Mouse (Mus musculus) liver, embryonic 11.5 days (tissue): ENCODE results near the gene Traip. TPM values are rescaled to one million over a fixed set of nuclear protein-coding genes. Genes with fewer than 3 reads are reported as not detected.

ENCODE experiments used
- ATAC-seq: fragments of 200-750 bp; cut with Nextera tagmentation; replicated peaks from 2 replicates; pipeline ENCODE4 v1.8.0; 2017; ENCODE audit warnings: moderate number of reproducible peaks, mild to moderate bottlenecking, moderate TSS enrichment, moderate library complexity; ENCODE audit not compliant: low FRiP score
- DNase-seq: peaks from one replicate; pipeline ENCODE4 v3.0.0-alpha.2; 2017; ENCODE audit warnings: low spot score
- H3K27ac ChIP-seq: fragments of 300-500 bp; sonication (generic); 2 replicates; pipeline ENCODE4 v1.5.1; 2014; ENCODE audit warnings: mild to moderate bottlenecking, low read depth, low read length, control low read depth
- H3K27me3 ChIP-seq: fragments of 300-500 bp; sonication (generic); replicated peaks from 2 replicates; pipeline ENCODE4 v1.6.1; 2014; ENCODE audit warnings: low read length, mixed read lengths; ENCODE audit not compliant: control insufficient read depth, insufficient read depth
- H3K36me3 ChIP-seq: fragments of 300-500 bp; sonication (generic); 2 replicates; pipeline ENCODE4 v1.6.1; 2014; ENCODE audit warnings: mild to moderate bottlenecking, low read length, moderate library complexity, mixed read lengths; ENCODE audit not compliant: control insufficient read depth, insufficient read depth
- H3K4me1 ChIP-seq: fragments of 300-500 bp; sonication (generic); replicated peaks from 2 replicates; pipeline ENCODE4 v1.6.1; 2014; ENCODE audit warnings: low read length, mixed read lengths; ENCODE audit not compliant: control insufficient read depth, insufficient read depth
- H3K4me2 ChIP-seq: fragments of 300-500 bp; sonication (generic); 2 replicates; pipeline ENCODE4 v1.6.1; 2014; ENCODE audit warnings: mild to moderate bottlenecking, control low read depth, moderate library complexity
- H3K4me3 ChIP-seq: fragments of 300-500 bp; sonication (generic); 2 replicates; pipeline ENCODE4 v1.5.1; 2014; ENCODE audit warnings: low read depth, low read length, control low read depth
- H3K9ac ChIP-seq: fragments of 300-500 bp; sonication (generic); 2 replicates; pipeline ENCODE4 v1.6.1; 2014; ENCODE audit warnings: low read depth, low read length, control low read depth
- H3K9me3 ChIP-seq: fragments of 300-500 bp; sonication (generic); 2 replicates; pipeline ENCODE4 v1.6.1; 2016; ENCODE audit warnings: low read length, inconsistent platforms, mixed read lengths; ENCODE audit not compliant: control insufficient read depth
- WGBS: fragments of 180-500 bp; shearing (Covaris S2); extraction: QIAGEN DNeasy Blood & Tissue Kit; methylation state at CpG from one replicate; pipeline ENCODE4 v1.1.7; 2014; 5-methylcytosine and 5-hydroxymethylcytosine counted together
- polyA plus RNA-seq: library from polyadenylated mRNA; unstranded; fragments of >200 nt; fragmentation: Nextera tagmentation; extraction: Ambion mirVana; gene quantifications from 2 replicates; pipeline ENCODE4 v1.2.1, GENCODE M21; 2014

Traip gene
- 30.4 and 32.9 TPM in 2 replicates for polyA plus RNA-seq

DNA sequence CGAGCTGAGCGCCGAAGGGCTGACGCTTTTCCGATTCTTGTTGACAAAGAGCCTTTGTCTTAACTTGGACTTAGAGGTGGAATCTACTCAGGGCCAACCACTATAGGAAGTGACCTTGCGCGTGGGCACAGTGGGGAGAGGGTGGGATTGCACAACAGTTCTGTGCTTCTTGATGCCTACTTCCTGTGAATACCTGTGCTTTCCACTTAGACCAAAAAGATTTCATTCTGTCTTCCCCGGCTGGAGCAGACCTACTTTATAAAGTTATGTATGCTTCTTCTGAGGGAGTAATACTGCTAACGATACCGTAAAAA, at the start of gene Traip:
Traip (plus strand) TSS at position 215 of the 314 bp plus-strand sequence.
- Histone ChIP-seq H3K4me1 (peaks cover 12% of the 10 kb centered on the region), H3K9me3 (no peaks in the 10 kb centered on the region), H3K36me3 (no peaks in the 10 kb centered on the region), H3K9ac (peak within 1 kb of the TSS; percentile 78), H3K4me3 (peak within 1 kb of the TSS; percentile 72), H3K27ac (peak within 1 kb of the TSS; percentile 33; the same call in 1 of the 2 replicates), H3K4me2 (peak within 1 kb of the TSS; percentile 66), H3K27me3 (no peaks in the 10 kb centered on the region)
- DNase-seq: no peak
- 90% methylated on average over 10 of the region's 10 CpGs for WGBS
- ATAC-seq: no peak

DNA sequence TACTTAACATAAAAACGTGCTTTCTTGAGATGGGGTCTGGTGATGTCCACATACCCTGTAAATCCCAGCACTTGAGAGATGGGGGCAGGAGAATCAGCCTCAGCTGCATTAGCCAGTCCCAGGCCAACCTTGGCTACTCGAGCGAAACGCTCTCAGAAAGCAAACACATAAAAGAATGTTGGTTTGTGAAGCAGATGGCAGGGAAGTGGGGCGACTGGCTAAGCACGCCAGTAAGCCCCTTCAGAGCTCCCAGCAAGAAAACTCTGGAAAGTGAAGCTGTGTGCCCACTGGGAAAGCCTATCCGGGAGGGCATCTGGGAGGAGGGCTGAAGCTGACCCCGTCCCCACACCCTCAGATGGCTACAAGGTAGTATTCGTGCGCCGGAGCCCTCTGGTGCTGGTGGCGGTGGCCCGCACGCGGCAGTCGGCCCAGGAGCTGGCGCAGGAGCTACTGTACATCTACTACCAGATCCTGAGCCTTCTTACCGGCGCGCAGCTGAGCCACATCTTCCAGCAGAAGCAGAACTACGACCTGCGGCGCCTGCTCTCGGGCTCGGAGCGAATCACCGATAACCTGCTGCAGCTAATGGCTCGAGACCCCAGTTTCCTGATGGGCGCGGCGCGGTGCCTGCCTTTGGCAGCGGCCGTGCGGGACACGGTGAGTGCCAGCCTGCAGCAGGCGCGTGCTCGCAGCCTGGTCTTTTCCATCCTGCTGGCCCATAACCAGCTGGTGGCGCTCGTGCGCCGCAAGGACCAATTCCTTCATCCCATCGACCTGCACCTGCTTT, 48.9 kb upstream of the Traip start:
- Histone ChIP-seq H3K9me3 (no peaks in the 10 kb centered on the region), H3K4me2 (peak overlapping the region; percentile 53), H3K27ac (no peak overlapping the region), H3K27me3 (peaks cover 5% of the 10 kb centered on the region), H3K9ac (no peak overlapping the region), H3K4me3 (peak overlapping the region; percentile 9), H3K36me3 (no peaks in the 10 kb centered on the region), H3K4me1 (peaks cover 2% of the 10 kb centered on the region; the same call in 1 of the 2 replicates)
- WGBS: 15% methylated on average over 44 of the region's 44 CpGs
- DNase-seq (peak; percentile 75), ATAC-seq (no peak)

DNA sequence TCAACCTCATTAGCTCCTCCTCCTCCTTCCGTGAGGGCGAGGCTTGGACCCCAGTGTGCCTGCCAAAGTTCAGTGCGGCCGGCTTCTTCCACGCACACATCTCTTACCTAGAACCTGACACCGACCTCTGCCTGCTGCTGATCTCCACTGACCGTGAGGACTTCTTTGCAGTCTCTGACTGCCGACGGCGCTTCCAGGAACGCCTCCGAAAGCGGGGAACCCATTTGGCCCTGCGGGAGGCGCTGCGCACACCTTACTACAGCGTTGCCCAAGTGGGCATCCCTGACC, 48.4 kb upstream of the Traip start:
- H3K4me2 ChIP-seq: peak overlapping the region; percentile 53

DNA sequence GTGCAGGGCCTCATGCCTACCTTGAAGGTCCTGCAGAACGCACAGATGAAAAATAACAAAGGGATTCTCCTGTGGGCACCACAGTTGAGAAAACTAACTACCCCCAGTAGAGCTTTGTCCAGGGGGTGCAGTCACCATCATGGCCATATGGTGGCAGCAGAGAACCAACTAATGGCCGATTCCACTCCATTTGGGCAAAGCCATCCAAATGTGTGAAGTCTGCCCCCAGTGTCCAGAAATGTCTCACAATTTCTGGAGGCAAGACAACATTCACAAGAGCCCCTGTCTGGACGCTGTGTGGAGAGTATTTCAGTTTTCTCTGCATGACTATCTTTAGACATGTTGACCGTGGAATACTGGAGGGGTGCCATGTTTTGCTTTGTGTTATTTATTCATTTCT, 45.2 kb upstream of the Traip start:
- H3K4me1 ChIP-seq: peaks cover 26% of the 10 kb centered on the region
- H3K9me3 ChIP-seq: no peaks in the 10 kb centered on the region
- H3K27me3 ChIP-seq: peaks cover 8% of the 10 kb centered on the region
- H3K27ac ChIP-seq: no peak overlapping the region
- H3K9ac ChIP-seq: no peak overlapping the region
- H3K36me3 ChIP-seq: no peaks in the 10 kb centered on the region
- DNase-seq: peak; percentile 81
- H3K4me2 ChIP-seq: no peak overlapping the region
- ATAC-seq: peak; percentile 55
- no peak overlapping the region for H3K4me3 ChIP-seq
- 6% methylated on average over 4 of the region's 4 CpGs for WGBS

More for the DNA sequence above, 48.4 kb upstream of the Traip start:
- Histone ChIP-seq H3K36me3 (no peaks in the 10 kb centered on the region), H3K27ac (no peak overlapping the region), H3K4me1 (peaks cover 8% of the 10 kb centered on the region), H3K9me3 (no peaks in the 10 kb centered on the region), H3K27me3 (peaks cover 5% of the 10 kb centered on the region), H3K4me3 (peak overlapping the region; percentile 9), H3K9ac (no peak overlapping the region)
- 25% methylated on average over 17 of the region's 17 CpGs for WGBS
- no peak for DNase-seq
- no peak for ATAC-seq

DNA sequence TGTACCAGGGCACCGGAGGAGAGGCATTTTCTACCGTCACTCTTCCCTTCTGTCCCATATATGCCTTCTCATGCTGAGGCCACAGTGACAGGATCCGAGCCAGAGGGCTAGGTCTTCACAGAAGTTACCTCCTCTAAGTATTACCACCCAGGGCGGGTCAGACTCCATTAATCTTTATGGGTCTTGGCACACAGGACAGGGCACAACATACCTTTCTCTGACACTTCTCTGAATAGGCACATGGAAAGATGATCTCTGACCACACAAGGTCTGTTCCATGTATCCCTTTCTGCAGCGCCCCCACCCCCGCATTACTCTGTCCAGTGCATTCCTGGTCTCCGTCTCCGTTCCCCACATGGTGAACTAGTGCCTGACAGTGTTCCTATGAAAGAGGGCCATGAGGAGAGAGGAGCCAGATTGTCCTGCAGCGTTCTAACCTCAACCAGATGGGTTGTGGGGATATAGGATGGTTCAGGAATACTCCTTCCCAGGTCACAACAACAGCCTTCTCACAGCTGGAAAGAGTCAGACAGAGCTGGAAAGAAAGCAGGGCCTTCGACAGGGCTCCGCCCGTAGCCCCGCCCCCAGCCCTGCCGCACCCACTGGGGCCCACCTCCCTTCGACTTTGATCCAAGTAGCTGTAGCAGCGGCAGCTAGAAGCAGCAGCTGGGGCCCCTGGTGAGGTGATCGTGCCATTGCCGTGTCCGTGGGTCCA, 43.5 kb upstream of the Traip start, which contains the start of gene Mst1r:
Mst1r (plus strand) TSS at position 622 of the 715 bp plus-strand sequence.
- 21% methylated on average over 19 of the region's 19 CpGs for WGBS
- Histone ChIP-seq H3K27ac (no peak within 1 kb of the TSS), H3K9ac (peak within 1 kb of the TSS; percentile 42), H3K4me1 (peaks cover 24% of the 10 kb centered on the region), H3K27me3 (0 out of 2 replicates have a peak, but pooled peaks cover 2% of the 10 kb centered on the region), H3K36me3 (no peaks in the 10 kb centered on the region), H3K9me3 (no peaks in the 10 kb centered on the region), H3K4me3 (peak within 1 kb of the TSS; percentile 36), H3K4me2 (peak within 1 kb of the TSS; percentile 71)
- ATAC-seq (peak; percentile 79), DNase-seq (peak; percentile 82)

DNA sequence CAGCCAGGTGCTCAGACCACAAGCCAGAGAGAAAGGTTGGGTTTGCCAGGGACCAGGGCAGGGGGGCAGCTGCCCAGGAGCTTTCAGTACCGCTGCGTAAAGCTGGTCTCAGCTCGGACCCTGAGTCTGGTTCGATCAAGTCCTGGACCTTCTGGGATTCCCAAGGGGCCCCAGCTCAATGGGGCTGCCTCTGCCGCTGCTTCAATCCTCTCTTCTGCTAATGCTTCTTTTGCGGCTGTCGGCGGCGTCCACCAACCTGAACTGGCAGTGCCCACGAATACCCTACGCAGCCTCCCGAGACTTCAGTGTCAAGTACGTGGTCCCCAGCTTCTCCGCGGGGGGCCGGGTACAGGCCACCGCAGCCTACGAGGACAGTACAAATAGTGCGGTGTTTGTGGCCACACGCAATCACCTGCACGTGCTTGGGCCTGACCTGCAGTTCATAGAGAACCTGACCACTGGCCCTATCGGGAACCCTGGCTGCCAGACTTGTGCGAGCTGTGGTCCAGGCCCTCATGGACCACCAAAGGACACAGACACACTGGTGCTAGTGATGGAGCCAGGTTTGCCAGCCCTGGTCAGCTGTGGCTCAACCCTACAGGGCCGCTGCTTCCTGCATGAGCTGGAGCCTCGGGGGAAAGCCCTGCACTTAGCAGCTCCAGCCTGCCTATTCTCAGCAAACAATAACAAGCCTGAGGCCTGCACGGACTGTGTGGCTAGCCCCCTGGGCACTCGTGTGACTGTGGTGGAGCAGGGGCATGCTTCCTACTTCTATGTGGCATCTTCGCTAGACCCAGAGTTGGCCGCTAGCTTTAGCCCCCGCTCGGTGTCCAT, 42.8 kb upstream of the Traip start:
- Histone ChIP-seq H3K9ac (peak overlapping the region; percentile 42), H3K27me3 (0 out of 2 replicates have a peak, but pooled peaks cover 2% of the 10 kb centered on the region), H3K9me3 (no peaks in the 10 kb centered on the region), H3K4me2 (peak overlapping the region; percentile 71), H3K4me1 (peaks cover 24% of the 10 kb centered on the region), H3K27ac (no peak overlapping the region), H3K4me3 (peak overlapping the region; percentile 36), H3K36me3 (no peaks in the 10 kb centered on the region)
- 53% methylated on average over 31 of the region's 31 CpGs for WGBS
- DNase-seq: peak; percentile 51
- ATAC-seq: no peak; the same call in 1 of the 2 replicates

DNA sequence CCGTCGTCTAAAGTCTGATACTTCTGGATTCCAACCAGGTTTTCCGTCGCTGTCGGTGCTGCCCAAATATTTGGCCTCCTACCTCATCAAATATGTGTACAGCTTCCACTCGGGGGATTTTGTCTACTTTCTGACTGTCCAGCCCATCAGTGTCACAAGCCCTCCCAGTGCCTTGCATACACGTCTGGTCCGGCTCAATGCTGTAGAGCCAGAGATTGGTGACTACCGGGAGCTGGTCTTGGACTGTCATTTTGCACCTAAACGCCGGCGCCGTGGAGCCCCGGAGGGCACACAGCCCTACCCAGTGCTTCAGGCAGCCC, 42.2 kb upstream of the Traip start:
- Histone ChIP-seq H3K27ac (no peak overlapping the region), H3K9me3 (no peaks in the 10 kb centered on the region), H3K9ac (no peak overlapping the region), H3K27me3 (0 out of 2 replicates have a peak, but pooled peaks cover 2% of the 10 kb centered on the region), H3K4me2 (peak overlapping the region; percentile 15), H3K4me1 (peaks cover 24% of the 10 kb centered on the region), H3K36me3 (no peaks in the 10 kb centered on the region), H3K4me3 (no peak overlapping the region)
- WGBS: 78% methylated on average over 14 of the region's 14 CpGs
- ATAC-seq (no peak), DNase-seq (no peak)

DNA sequence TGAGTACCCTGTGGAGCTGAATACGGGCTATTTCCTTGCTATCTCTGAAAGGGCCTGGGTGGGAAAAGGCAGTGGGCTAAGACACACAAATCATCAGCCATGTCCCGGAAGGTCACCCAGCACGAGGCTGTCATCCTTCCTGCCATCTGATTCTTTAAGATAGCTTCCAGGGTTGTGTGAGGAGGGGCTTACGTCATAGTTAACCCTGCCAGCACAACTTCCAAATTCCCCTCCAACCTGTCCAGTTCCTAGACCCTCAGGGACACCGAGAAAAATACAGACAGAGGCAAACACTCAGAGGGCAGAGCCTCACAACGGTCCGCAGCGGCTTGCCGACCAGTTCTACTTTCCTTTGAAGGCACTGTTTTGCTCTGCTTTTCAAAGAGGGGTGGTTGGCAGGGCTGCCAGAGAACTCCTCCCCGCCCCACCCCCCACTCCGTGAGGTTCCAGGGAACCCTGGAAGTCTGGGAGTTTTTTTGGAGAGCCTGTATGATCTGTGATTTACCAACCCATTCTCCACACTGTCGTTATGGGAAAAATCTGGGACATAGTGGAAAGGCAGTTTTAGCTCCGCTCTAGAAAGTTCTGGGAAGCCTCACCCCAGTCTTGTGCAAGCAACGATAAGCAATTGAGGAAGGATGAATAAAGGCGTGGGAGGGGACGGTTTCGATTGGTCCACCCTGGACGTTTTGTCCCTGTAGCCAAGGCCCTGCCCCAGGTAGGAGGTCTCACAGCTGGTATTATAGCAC, 41.4 kb upstream of the Traip start:
- Histone ChIP-seq H3K9me3 (no peaks in the 10 kb centered on the region), H3K4me3 (peak overlapping the region; percentile 3; the same call in 1 of the 2 replicates), H3K36me3 (no peaks in the 10 kb centered on the region), H3K27ac (no peak overlapping the region), H3K27me3 (0 out of 2 replicates have a peak, but pooled peaks cover 2% of the 10 kb centered on the region), H3K4me2 (peak overlapping the region; percentile 41), H3K4me1 (peaks cover 24% of the 10 kb centered on the region), H3K9ac (no peak overlapping the region)
- 32% methylated on average over 18 of the region's 18 CpGs for WGBS
- ATAC-seq (no peak), DNase-seq (no peak)
